Mouse (Mus musculus): ENCODE results near the gene Rarg.

- no peak for TF ChIP-seq CTCF (IDR thresholded peaks at IDR 0.05; ENCODE audit: low read depth, low read length)
- no peak for TF ChIP-seq POLR2A (IDR thresholded peaks at IDR 0.05; ENCODE audit: borderline replicate concordance, low read depth, low read length)
These were observed 21.4 kb upstream of the Rarg start for GRCm38 (mm10) chr15:102278726-102279091.

All from bone marrow macrophage, adult 2 months (primary cell).